Mouse (Mus musculus) forebrain, embryonic 14.5 days (tissue): ENCODE data around the gene Gadl1. TPM values are rescaled to one million over a fixed set of nuclear protein-coding genes. Genes with fewer than 3 reads are reported as not detected.
A peak's percentile ranks its signal among the peaks of the same experiment; 100 is the strongest.

ENCODE experiments used
- ATAC-seq: fragments of 200-750 bp; cut with Nextera tagmentation; 2 replicates; pipeline ENCODE4 v1.8.0; 2017; ENCODE audit warnings: mild to moderate bottlenecking, moderate library complexity
- DNase-seq: peaks from one replicate; pipeline ENCODE4 v3.0.0-alpha.2; 2015; ENCODE audit warnings: low spot score
- H3K27ac ChIP-seq: fragments of 300-500 bp; sonication (generic); 2 replicates; pipeline ENCODE4 v1.5.1; 2014; ENCODE audit warnings: low read depth, mild to moderate bottlenecking, control low read depth, low read length, moderate library complexity
- H3K27me3 ChIP-seq: fragments of 300-500 bp; sonication (generic); replicated peaks from 2 replicates; pipeline ENCODE4 v1.6.1; 2014; ENCODE audit warnings: low read length, control low read depth, mixed read lengths; ENCODE audit not compliant: control insufficient read depth, insufficient read depth
- H3K36me3 ChIP-seq: fragments of 300-500 bp; sonication (generic); 2 replicates; pipeline ENCODE4 v1.6.1; 2014; ENCODE audit warnings: low read length, control low read depth; ENCODE audit not compliant: control insufficient read depth, insufficient read depth
- H3K4me1 ChIP-seq: fragments of 300-500 bp; sonication (generic); 2 replicates; pipeline ENCODE4 v1.6.1; 2014; ENCODE audit warnings: antibody characterized with exemption, low read length, control low read depth; ENCODE audit not compliant: control insufficient read depth, insufficient read depth
- H3K4me2 ChIP-seq: fragments of 300-500 bp; sonication (generic); 2 replicates; pipeline ENCODE4 v1.6.1; 2014; ENCODE audit warnings: mild to moderate bottlenecking, control low read depth, low read length
- H3K4me3 ChIP-seq: fragments of 300-500 bp; sonication (generic); 2 replicates; pipeline ENCODE4 v1.5.1; 2014; ENCODE audit warnings: low read depth, low read length, control low read depth
- H3K9ac ChIP-seq: fragments of 300-500 bp; sonication (generic); 2 replicates; pipeline ENCODE4 v1.6.1; 2014; ENCODE audit warnings: mild to moderate bottlenecking, low read length, control low read depth, moderate library complexity
- H3K9me3 ChIP-seq: fragments of 300-500 bp; sonication (generic); replicated peaks from 2 replicates; pipeline ENCODE4 v1.6.1; 2016; ENCODE audit warnings: low read length, control low read depth, mixed read lengths; ENCODE audit not compliant: control insufficient read depth
- whole genome bisulfite sequencing: fragments of 180-500 bp; shearing (Covaris S2); extraction: QIAGEN DNeasy Blood & Tissue Kit; methylation state at CpG from one replicate; pipeline ENCODE4 v1.1.7; 2014; 5-methylcytosine and 5-hydroxymethylcytosine counted together
- polyA plus RNA-seq: library from polyadenylated mRNA; unstranded; fragments of >200 nt; fragmentation: Nextera tagmentation; extraction: Ambion mirVana; gene quantifications from 2 replicates; pipeline ENCODE4 v1.2.1, GENCODE M21; 2014

Gadl1 gene
- polyA plus RNA-seq, 1 experiment from 2014 or later = 0.37 TPM

- no peak for ATAC-seq
- H3K4me1 ChIP-seq = 0 out of 2 replicates have a peak, but pooled peaks cover 4% of the 10 kb centered on the region
These were observed 69.2 kb downstream of the Gadl1 start for GRCm38 (mm10) chr9:115978478-115978877.

GRCm38 (mm10) chr9:115990661-115991060, 81.4 kb downstream of the Gadl1 start:
- H3K27me3 ChIP-seq = no peaks in the 10 kb centered on the region
- no peak for ATAC-seq
- DNase-seq = no peak
- no peaks in the 10 kb centered on the region for H3K4me1 ChIP-seq
- no peak overlapping the region for H3K4me2 ChIP-seq
- no peak overlapping the region for H3K4me3 ChIP-seq
- no peaks in the 10 kb centered on the region for H3K9me3 ChIP-seq
- H3K27ac ChIP-seq = no peak overlapping the region
- H3K36me3 ChIP-seq = no peaks in the 10 kb centered on the region
- H3K9ac ChIP-seq = no peak overlapping the region
- 88% methylated on average over 7 of the region's 7 CpGs for WGBS

More at GRCm38 (mm10) chr9:115978478-115978877, 69.2 kb downstream of the Gadl1 start:
- Histone ChIP-seq H3K4me3 (no peak overlapping the region), H3K4me2 (no peak overlapping the region), H3K36me3 (no peaks in the 10 kb centered on the region), H3K9ac (no peak overlapping the region), H3K27me3 (no peaks in the 10 kb centered on the region), H3K9me3 (no peaks in the 10 kb centered on the region; the same call in 1 of the 2 replicates), H3K27ac (no peak overlapping the region)
- peak; percentile 27 for DNase-seq
- WGBS = 60% methylated on average over 2 of the region's 2 CpGs

- no peak overlapping the region for H3K27ac ChIP-seq
- H3K9me3 ChIP-seq = no peaks in the 10 kb centered on the region
- no peaks in the 10 kb centered on the region for H3K36me3 ChIP-seq
- WGBS = 81% methylated on average over 2 of the region's 2 CpGs
- H3K4me3 ChIP-seq = no peak overlapping the region
- no peak overlapping the region for H3K4me2 ChIP-seq
- no peaks in the 10 kb centered on the region for H3K27me3 ChIP-seq
- H3K9ac ChIP-seq = no peak overlapping the region
- no peaks in the 10 kb centered on the region for H3K4me1 ChIP-seq
- DNase-seq (no peak), ATAC-seq (no peak)
These were observed 85.5 kb downstream of the Gadl1 start for GRCm38 (mm10) chr9:115994772-115995171.

GRCm38 (mm10) chr9:115995856-115996560, 86.8 kb downstream of the Gadl1 start:
- no peaks in the 10 kb centered on the region for H3K36me3 ChIP-seq
- WGBS = 74% methylated on average over 23 of the region's 23 CpGs

GRCm38 (mm10) chr9:115998383-115998782, 89.1 kb downstream of the Gadl1 start:
- H3K36me3 ChIP-seq = no peaks in the 10 kb centered on the region
- H3K27me3 ChIP-seq = no peaks in the 10 kb centered on the region
- no peak overlapping the region for H3K9ac ChIP-seq
- H3K4me1 ChIP-seq = no peaks in the 10 kb centered on the region
- no peaks in the 10 kb centered on the region for H3K9me3 ChIP-seq
- no peak overlapping the region for H3K4me3 ChIP-seq
- no peak overlapping the region for H3K4me2 ChIP-seq
- H3K27ac ChIP-seq = no peak overlapping the region
- WGBS = 80% methylated on average over 4 of the region's 4 CpGs
- ATAC-seq = no peak
- no peak for DNase-seq

More at GRCm38 (mm10) chr9:115995856-115996560, 86.8 kb downstream of the Gadl1 start:
- Histone ChIP-seq H3K4me3 (no peak overlapping the region), H3K4me2 (no peak overlapping the region), H3K9me3 (no peaks in the 10 kb centered on the region), H3K4me1 (no peaks in the 10 kb centered on the region), H3K27ac (no peak overlapping the region), H3K9ac (no peak overlapping the region), H3K27me3 (no peaks in the 10 kb centered on the region)
- DNase-seq (peak; percentile 24), ATAC-seq (peak; percentile 55; the same call in 1 of the 2 replicates)

GRCm38 (mm10) chr9:115999361-115999990, 90.2 kb downstream of the Gadl1 start:
- Histone ChIP-seq H3K4me3 (no peak overlapping the region), H3K4me2 (no peak overlapping the region), H3K27ac (no peak overlapping the region), H3K9me3 (no peaks in the 10 kb centered on the region), H3K4me1 (no peaks in the 10 kb centered on the region), H3K36me3 (no peaks in the 10 kb centered on the region), H3K9ac (no peak overlapping the region), H3K27me3 (no peaks in the 10 kb centered on the region)
- ATAC-seq = no peak
- WGBS = 81% methylated on average over 8 of the region's 8 CpGs
- no peak for DNase-seq

GRCm38 (mm10) chr9:116013911-116014310, 104.7 kb downstream of the Gadl1 start:
- Histone ChIP-seq H3K27me3 (no peaks in the 10 kb centered on the region), H3K9me3 (no peaks in the 10 kb centered on the region), H3K27ac (no peak overlapping the region), H3K4me3 (no peak overlapping the region), H3K9ac (no peak overlapping the region), H3K4me1 (no peaks in the 10 kb centered on the region), H3K36me3 (no peaks in the 10 kb centered on the region), H3K4me2 (no peak overlapping the region)
- 55% methylated on average over 4 of the region's 4 CpGs for WGBS
- ATAC-seq (no peak), DNase-seq (no peak)

GRCm38 (mm10) chr9:116016221-116016620, 107.0 kb downstream of the Gadl1 start:
- DNase-seq = no peak
- no peaks in the 10 kb centered on the region for H3K9me3 ChIP-seq

GRCm38 (mm10) chr9:116017091-116017490, 107.8 kb downstream of the Gadl1 start:
- H3K9me3 ChIP-seq = no peaks in the 10 kb centered on the region
- H3K27ac ChIP-seq = no peak overlapping the region
- H3K4me2 ChIP-seq = no peak overlapping the region
- no peaks in the 10 kb centered on the region for H3K4me1 ChIP-seq
- no peaks in the 10 kb centered on the region for H3K27me3 ChIP-seq
- WGBS = 89% methylated on average over 3 of the region's 3 CpGs
- no peak overlapping the region for H3K4me3 ChIP-seq
- ATAC-seq = no peak
- DNase-seq = no peak
- H3K9ac ChIP-seq = no peak overlapping the region
- H3K36me3 ChIP-seq = no peaks in the 10 kb centered on the region

More at GRCm38 (mm10) chr9:116016221-116016620, 107.0 kb downstream of the Gadl1 start:
- Histone ChIP-seq H3K27me3 (no peaks in the 10 kb centered on the region), H3K4me2 (no peak overlapping the region), H3K4me3 (no peak overlapping the region), H3K27ac (no peak overlapping the region), H3K9ac (no peak overlapping the region), H3K36me3 (no peaks in the 10 kb centered on the region), H3K4me1 (no peaks in the 10 kb centered on the region)
- 92% methylated on average over 9 of the region's 9 CpGs for WGBS
- no peak for ATAC-seq
